In genomic region chr11:22684576-22684975, GRCm38 (mm10) we compare ENCODE assay signal across 28 mouse cellular contexts.
DNase-seq lines count a peak whose midpoint lies in the region; ATAC-seq and TF ChIP-seq lines count a peak whose summit lies in the region.
"Had no signal": no experiment of that assay in that cellular context is flagged by ENCODE, and none has a peak within 500 bp of the region (broad histone marks: within the 10 kb centered on the region; RNA-seq: fewer than 3 reads in every experiment).

No protein-coding gene starts in this region.

- no peak for TF ChIP-seq CTCF in MEL (IDR thresholded peaks at IDR 0.05 in 2 of 3, conservative IDR thresholded peaks at IDR 0.05 in 1 of 3; ENCODE audit: control insufficient read depth in 1 of 3, insufficient read depth in 1 of 3, low read depth in 2 of 3, low read length in 3 of 3, poor library complexity in 1 of 3, severe bottlenecking in 1 of 3)

- 91% methylated on average over 4 of the region's 4 CpGs for WGBS in forebrain, embryonic 11.5 days

- no peaks in the 10 kb centered on the region for H3K9me3 ChIP-seq in MEL (replicated peaks; ENCODE audit: insufficient read depth, low read length)
- no peaks in the 10 kb centered on the region for H3K9me3 ChIP-seq in forebrain, embryonic 11.5 days (ENCODE audit: control insufficient read depth, low read length)
- H3K9me3 ChIP-seq: embryonic facial prominence, embryonic 10.5 days; embryonic facial prominence, embryonic 13.5 days; forebrain, embryonic 13.5 days; heart, embryonic 10.5 days; heart, embryonic 13.5 days had no signal

- DNase-seq in 3T3-L1 (ENCODE audit: low read depth, low spot score): peak; percentile 1
- DNase-seq in MEL (ENCODE audit: low read depth, low spot score): peak; percentile 0
- peak; percentile 80 for DNase-seq in adrenal gland, adult 8-10 months
- peak; percentile 31 for DNase-seq in adrenal gland, postnatal 25 days
- no peak for DNase-seq in forebrain, embryonic 11.5 days (ENCODE audit: low spot score)
- no peak for DNase-seq in retina, postnatal 1 day
- no peak for DNase-seq in thymus, postnatal 10 days (ENCODE audit: low spot score in 2 of 2)
- DNase-seq: cerebellum, adult 18-20 months; cerebellum, adult 9-10 months; cerebellum, postnatal 14 days; gastrocnemius, postnatal 10 days; gastrocnemius, postnatal 36 days; heart, adult 2 months; heart, postnatal 14 days; heart, postnatal 4 days; kidney, adult 2 months had no signal

- TF ChIP-seq POLR2A in MEL (IDR thresholded peaks at IDR 0.05; ENCODE audit: control insufficient read depth in 1 of 2, insufficient read depth in 1 of 2, low read depth in 1 of 2, low read length in 2 of 2, poor library complexity in 1 of 2): no peak

- no peaks in the 10 kb centered on the region for H3K4me1 ChIP-seq in MEL (ENCODE audit: control insufficient read depth in 1 of 2, insufficient read depth in 2 of 2, low read length in 2 of 2)
- H3K4me1 ChIP-seq in forebrain, embryonic 11.5 days (replicated peaks; ENCODE audit: control insufficient read depth, insufficient read depth, low read length): no peaks in the 10 kb centered on the region
- H3K4me1 ChIP-seq: embryonic facial prominence, embryonic 10.5 days; embryonic facial prominence, embryonic 13.5 days; forebrain, embryonic 13.5 days; heart, embryonic 10.5 days; heart, embryonic 13.5 days had no signal

- H3K79me2 ChIP-seq in MEL (ENCODE audit: control insufficient read depth, insufficient read depth, low read length, poor library complexity): no peaks in the 10 kb centered on the region

- H3K4me3 ChIP-seq in MEL (ENCODE audit: control insufficient read depth in 1 of 2, insufficient read depth in 1 of 2, low read depth in 2 of 2, low read length in 2 of 2): no peak overlapping the region
- no peak overlapping the region for H3K4me3 ChIP-seq in forebrain, embryonic 11.5 days (ENCODE audit: low read depth, low read length)
- H3K4me3 ChIP-seq: embryonic facial prominence, embryonic 10.5 days; embryonic facial prominence, embryonic 13.5 days; erythroblast, embryonic 14.5 days; forebrain, embryonic 13.5 days; heart, adult 2 months; heart, embryonic 10.5 days; heart, embryonic 13.5 days had no signal

- TF ChIP-seq RAD21 in MEL (IDR thresholded peaks at IDR 0.05; ENCODE audit: low read depth, low read length): no peak

- no peak for ATAC-seq in forebrain, embryonic 11.5 days (replicated peaks; ENCODE audit: low FRiP score)
- ATAC-seq: forebrain, embryonic 13.5 days; forebrain, embryonic 16.5 days; hindbrain, postnatal 0 days; inflammation-experienced regulatory T-cells, adult 6 months; intestine, embryonic 16.5 days; Patski had no signal

- H3K9ac ChIP-seq in MEL (ENCODE audit: control insufficient read depth, low read depth, low read length, poor library complexity, severe bottlenecking): no peak overlapping the region
- H3K9ac ChIP-seq in forebrain, embryonic 11.5 days (ENCODE audit: low read length): no peak overlapping the region
- H3K9ac ChIP-seq: embryonic facial prominence, embryonic 13.5 days; forebrain, embryonic 13.5 days; heart, embryonic 13.5 days; hindbrain, embryonic 14.5 days had no signal

- no peak overlapping the region for H3K27ac ChIP-seq in MEL (ENCODE audit: control insufficient read depth, low read depth, low read length)
- H3K27ac ChIP-seq in forebrain, embryonic 11.5 days (ENCODE audit: low read depth, low read length): no peak overlapping the region
- H3K27ac ChIP-seq: embryonic facial prominence, embryonic 10.5 days; embryonic facial prominence, embryonic 13.5 days; forebrain, embryonic 13.5 days; heart, adult 2 months; heart, embryonic 10.5 days; heart, embryonic 13.5 days; hindbrain, embryonic 14.5 days; hindbrain, postnatal 0 days had no signal

- no peak overlapping the region for H3K4me2 ChIP-seq in forebrain, embryonic 11.5 days (ENCODE audit: low read depth, low read length, severe bottlenecking)
- H3K4me2 ChIP-seq: embryonic facial prominence, embryonic 13.5 days; forebrain, embryonic 13.5 days; heart, embryonic 13.5 days; hindbrain, embryonic 14.5 days had no signal

- H3K27me3 ChIP-seq in MEL (ENCODE audit: control insufficient read depth in 1 of 2, insufficient read depth in 2 of 2, low read length in 2 of 2): no peaks in the 10 kb centered on the region; a peak in 1 of 4 replicates
- no peaks in the 10 kb centered on the region for H3K27me3 ChIP-seq in forebrain, embryonic 11.5 days (ENCODE audit: control insufficient read depth, insufficient read depth, low read length)
- H3K27me3 ChIP-seq: embryonic facial prominence, embryonic 13.5 days; forebrain, embryonic 13.5 days; heart, embryonic 13.5 days; Patski had no signal

- H3K36me3 ChIP-seq in MEL (ENCODE audit: control insufficient read depth in 1 of 2, insufficient read depth in 2 of 2, low read length in 2 of 2): no peaks in the 10 kb centered on the region
- H3K36me3 ChIP-seq in forebrain, embryonic 11.5 days (ENCODE audit: control insufficient read depth, insufficient read depth, low read length): no peaks in the 10 kb centered on the region
- H3K36me3 ChIP-seq: embryonic facial prominence, embryonic 10.5 days; embryonic facial prominence, embryonic 13.5 days; heart, embryonic 10.5 days; heart, embryonic 13.5 days had no signal

- no peak for TF ChIP-seq EP300 in MEL (IDR thresholded peaks at IDR 0.05; ENCODE audit: low read depth in 1 of 2, low read length in 2 of 2)

TF ChIP-seq in MEL, 35 proteins besides CTCF, POLR2A, EP300 and RAD21:
- TF ChIP-seq ZC3H11A (IDR thresholded peaks at IDR 0.05; ENCODE audit: low read depth, low read length) (no peak), CHD2 (IDR thresholded peaks at IDR 0.05; ENCODE audit: low read length) (no peak), RCOR1 (IDR thresholded peaks at IDR 0.05; ENCODE audit: low read depth, low read length) (no peak), USF2 (IDR thresholded peaks at IDR 0.05; ENCODE audit: borderline replicate concordance in 1 of 2, insufficient read depth in 1 of 2, low read depth in 1 of 2, low read length in 2 of 2) (no peak), TBP (IDR thresholded peaks at IDR 0.05; ENCODE audit: low read depth, low read length) (no peak), TCF12 (IDR thresholded peaks at IDR 0.05; ENCODE audit: low read depth, low read length) (no peak), NELFE (IDR thresholded peaks at IDR 0.05; ENCODE audit: low read depth, low read length) (no peak), BHLHE40 (IDR thresholded peaks at IDR 0.05; ENCODE audit: borderline replicate concordance, low read depth, low read length) (no peak), MEF2A (IDR thresholded peaks at IDR 0.05; ENCODE audit: extremely low read depth, insufficient replicate concordance, low read depth, low read length, poor library complexity, severe bottlenecking) (no peak), MAFK (IDR thresholded peaks at IDR 0.05; ENCODE audit: borderline replicate concordance, low read depth, low read length) (no peak)

Comparison
In these comparisons a context has a peak if more than half of its experiments do, and no peak if none do; other contexts are left out.
1. DNase-seq: peak in 3T3-L1 (single experiment), MEL (single experiment), adrenal gland, adult 8-10 months (single experiment) and adrenal gland, postnatal 25 days (single experiment); none in forebrain, embryonic 11.5 days (single experiment), retina, postnatal 1 day (single experiment) and thymus, postnatal 10 days (0 of 2).